Comparison of ENCODE assay signal across 27 mouse cellular contexts in the genomic region with DNA sequence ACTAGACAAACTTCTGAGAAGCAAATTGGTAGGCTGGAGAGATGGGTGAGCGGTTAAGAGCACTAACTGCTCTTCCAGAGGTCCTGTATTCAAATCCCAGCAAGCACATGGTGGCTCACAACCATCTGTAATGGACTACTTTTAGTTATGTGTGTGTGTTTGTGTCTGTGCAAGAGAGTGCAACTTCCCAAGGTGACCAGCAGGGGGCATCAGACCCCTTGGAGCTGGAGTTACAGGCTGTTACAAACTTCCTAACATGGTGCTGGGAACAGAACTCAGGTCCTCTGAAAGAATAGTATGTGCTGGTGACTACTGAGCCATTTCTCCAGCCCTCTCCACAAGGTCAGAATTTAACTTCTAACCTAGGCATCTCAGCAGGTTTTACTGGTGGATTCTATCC. TPM values are rescaled to one million over a fixed set of nuclear protein-coding genes. Genes with fewer than 3 reads are reported as not detected.
DNase-seq lines count a peak whose midpoint lies in the region; TF ChIP-seq lines count a peak whose summit lies in the region.
"Had no signal": no experiment of that assay in that cellular context is flagged by ENCODE, and none has a peak within 500 bp of the region (broad histone marks: within the 10 kb centered on the region; RNA-seq: fewer than 3 reads in every experiment).

No protein-coding gene starts in this region.

- peak; percentile 33 for TF ChIP-seq CTCF in gastrocnemius, adult 2 months (IDR thresholded peaks at IDR 0.05)
- peak; percentile 35 for TF ChIP-seq CTCF in left cerebral cortex, adult 2 months (IDR thresholded peaks at IDR 0.05)
- peak; percentile 64; the same call in 1 of the 2 replicates for TF ChIP-seq CTCF in testis, adult 2 months (IDR thresholded peaks at IDR 0.05; ENCODE audit: control insufficient read depth, insufficient read depth, insufficient replicate concordance, low read depth, low read length)

- intact Hi-C loops in gastrocnemius, adult 2 months (cut with DNase I), result no loop called here
- intact Hi-C loops in left cerebral cortex, adult 2 months (cut with DNase I), result no loop called here

- no peak for DNase-seq in gastrocnemius, adult 2 months
- no peak for DNase-seq in gastrocnemius, postnatal 25 days
- no peak for DNase-seq in left cerebral cortex, adult 2 months (ENCODE audit: extremely low spot score in 1 of 2, low spot score in 2 of 2)
- no peak for DNase-seq in left cerebral cortex, adult 9 months (ENCODE audit: low spot score in 2 of 2)
- no peak for DNase-seq in testis, postnatal 14 days (ENCODE audit: low spot score)
- DNase-seq in layer of hippocampus, adult 18-20 months (ENCODE audit: low spot score in 2 of 2), result no peak
- no peak for DNase-seq in MN1 (ENCODE audit: low spot score)
- DNase-seq: adrenal gland, postnatal 10 days; cerebellum, adult 8-10 months; cerebellum, postnatal 36 days; embryo, embryonic 11 days; heart, postnatal 14 days; kidney, adult 11 months; kidney, postnatal 14 days; lung, embryonic 14.5 days; lung, postnatal 4 days; right cerebral cortex, adult 18-20 months; right cerebral cortex, postnatal 4 days; thymus, adult 2 months had no signal

- no peak overlapping the region for H3K27ac ChIP-seq in gastrocnemius, adult 2 months
- no peak overlapping the region for H3K27ac ChIP-seq in left cerebral cortex, adult 2 months
- H3K27ac ChIP-seq in testis, adult 2 months (ENCODE audit: control insufficient read depth, insufficient read depth, low read depth, low read length), result no peak overlapping the region
- H3K27ac ChIP-seq: embryonic facial prominence, embryonic 13.5 days; forebrain, embryonic 12.5 days; heart, embryonic 13.5 days; hindbrain, postnatal 0 days; limb, embryonic 10.5 days; neural tube, embryonic 15.5 days had no signal

- H3K4me3 ChIP-seq in gastrocnemius, adult 2 months, result no peak overlapping the region
- no peak overlapping the region for H3K4me3 ChIP-seq in left cerebral cortex, adult 2 months
- no peak overlapping the region for H3K4me3 ChIP-seq in testis, adult 2 months (ENCODE audit: control insufficient read depth, low read depth, low read length)
- H3K4me3 ChIP-seq: embryonic facial prominence, embryonic 13.5 days; erythroblast, embryonic 14.5 days; forebrain, embryonic 12.5 days; heart, embryonic 13.5 days; limb, embryonic 10.5 days; neural tube, embryonic 15.5 days had no signal

- no peaks in the 10 kb centered on the region for H3K36me3 ChIP-seq in testis, adult 2 months (ENCODE audit: control insufficient read depth, insufficient read depth, low read length)
- H3K36me3 ChIP-seq: embryonic facial prominence, embryonic 13.5 days; forebrain, embryonic 12.5 days; neural tube, embryonic 15.5 days had no signal

- no peak for TF ChIP-seq POLR2A in testis, adult 2 months (IDR thresholded peaks at IDR 0.05; ENCODE audit: control insufficient read depth, low read depth, low read length)

- H3K27me3 ChIP-seq in testis, adult 2 months (ENCODE audit: control insufficient read depth, insufficient read depth, low read length), result no peaks in the 10 kb centered on the region
- H3K27me3 ChIP-seq: embryonic facial prominence, embryonic 13.5 days; forebrain, embryonic 12.5 days; heart, embryonic 13.5 days; neural tube, embryonic 15.5 days had no signal

- H3K4me1 ChIP-seq in testis, adult 2 months (ENCODE audit: control insufficient read depth, insufficient read depth, low read length), result peaks cover 2% of the 10 kb centered on the region; the same call in 1 of the 2 replicates
- H3K4me1 ChIP-seq: embryonic facial prominence, embryonic 13.5 days; forebrain, embryonic 12.5 days; heart, embryonic 13.5 days; limb, embryonic 10.5 days had no signal

RNA-seq across cellular contexts. Expression of a gene that starts 11.7 kb away (rescaled TPM):
- 1 to 10 TPM; 2.9 to 4.2 TPM for total RNA-seq in gastrocnemius, adult 2 months (2021)
- total RNA-seq in gastrocnemius, postnatal 25 days (2021), result 1 to 10 TPM; 4.1 to 5.1 TPM
- total RNA-seq in left cerebral cortex, adult 2 months (2021), result 10 to 100 TPM; 43.1 to 43.6 TPM
- 0.87 and 0.95 TPM in 2 replicates for polyA plus RNA-seq in testis, adult 2 months (2012; rRNA removed)
- 10 to 100 TPM; 24.1 to 26.7 TPM for total RNA-seq in layer of hippocampus, adult 18-20 months (2021)

Comparison
In these comparisons a context has a peak if more than half of its experiments do, and no peak if none do; other contexts are left out.
1. RNA of a gene that starts 11.7 kb away (total RNA-seq): 43.1 to 43.6 TPM in left cerebral cortex, adult 2 months and 24.1 to 26.7 TPM in layer of hippocampus, adult 18-20 months; 4.1 to 5.1 TPM in gastrocnemius, postnatal 25 days and 2.9 to 4.2 TPM in gastrocnemius, adult 2 months; every median in the first group is over 4 times any median in the second.
2. Peak in every context shown above with its lines, with median percentiles within 50 percentile points of each other: CTCF ChIP-seq.